Mouse (Mus musculus): ENCODE results near the gene Gm9999. TPM values are rescaled to one million over a fixed set of nuclear protein-coding genes. Genes with fewer than 3 reads are reported as not detected.

The Gm9999 gene
- polyA plus RNA-seq, 1 experiment: not detected

DNA sequence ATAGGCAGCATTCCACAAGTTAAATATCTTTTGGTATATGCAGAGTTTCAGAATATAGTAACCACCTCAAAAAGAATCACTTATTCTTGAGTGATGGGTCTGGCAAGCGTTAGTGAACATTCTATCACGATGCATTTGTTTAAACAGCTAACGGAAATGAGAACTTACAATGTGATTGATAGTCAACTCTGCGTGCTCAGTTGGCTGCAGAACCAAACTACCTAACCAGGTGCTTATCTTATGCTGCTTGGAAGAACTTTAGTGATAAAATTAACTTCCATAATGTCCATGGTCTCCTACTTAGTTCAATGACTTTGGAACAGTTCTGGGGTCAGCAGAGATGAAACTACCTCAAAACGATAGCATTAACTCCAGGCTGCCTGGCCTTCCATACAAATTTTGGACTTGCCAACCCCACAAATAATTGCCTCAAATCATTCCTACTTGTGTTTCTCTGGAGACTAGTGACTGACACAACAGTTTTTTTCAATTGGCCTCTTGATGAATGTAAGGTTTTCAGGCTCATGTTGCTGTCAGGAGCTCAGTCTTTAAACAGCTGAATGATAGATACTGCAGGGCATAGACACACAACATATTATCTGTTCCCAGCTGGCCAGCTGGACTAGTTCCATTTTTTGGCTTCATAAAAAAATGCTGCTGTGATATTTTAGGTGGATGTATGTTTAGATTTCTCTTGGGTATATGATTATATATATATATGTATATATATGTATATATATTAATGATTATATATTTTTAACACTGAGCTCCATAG, 17.9 kb downstream of the Gm9999 start:
- Histone ChIP-seq H3ac (ENCODE audit: control insufficient read depth, insufficient read length) (no peak overlapping the region), H3K36me3 (ENCODE audit: control insufficient read depth, insufficient read depth) (peaks cover 26% of the 10 kb centered on the region), H3K27me3 (ENCODE audit: control insufficient read depth, insufficient read depth, insufficient read length) (no peaks in the 10 kb centered on the region), H3K79me2 (ENCODE audit: control insufficient read depth, insufficient read depth) (peaks cover 90% of the 10 kb centered on the region), H3K4me3 (no peak overlapping the region), H3K4me2 (ENCODE audit: low read depth) (peak overlapping the region; percentile 47)
- TF ChIP-seq TCF3 (IDR thresholded peaks at IDR 0.05; ENCODE audit: insufficient read length, low read depth): no peak
- TF ChIP-seq TCF12 (IDR thresholded peaks at IDR 0.05; ENCODE audit: insufficient read depth, poor library complexity, severe bottlenecking): no peak
- TF ChIP-seq POLR2AphosphoS2 (IDR thresholded peaks at IDR 0.05; ENCODE audit: insufficient read length, low read depth): no peak
- no peak for TF ChIP-seq POLR2A (IDR thresholded peaks at IDR 0.05; ENCODE audit: insufficient read length, low read depth)

DNA sequence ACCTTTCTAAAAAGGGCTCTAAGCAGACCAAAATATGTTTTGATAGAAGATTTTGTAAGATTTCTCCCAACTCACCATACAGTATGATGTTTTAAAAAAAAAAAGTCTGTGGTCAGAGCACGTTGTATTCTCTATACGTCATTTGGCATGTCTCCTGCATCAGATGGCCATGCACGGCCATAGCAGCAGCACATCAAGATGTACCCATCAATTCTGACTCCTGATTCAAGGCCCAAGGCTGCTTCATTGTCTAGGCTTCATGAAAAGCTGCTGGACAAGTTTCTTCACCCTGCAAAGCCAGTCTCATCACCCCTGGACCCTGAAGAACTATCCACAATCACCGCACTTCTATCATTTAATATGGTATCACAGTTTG, 18.5 kb downstream of the Gm9999 start:
- no peak for TF ChIP-seq SRF (IDR thresholded peaks at IDR 0.05; ENCODE audit: control insufficient read depth, insufficient read length, low read depth)
- no peak for TF ChIP-seq USF1 (IDR thresholded peaks at IDR 0.05; ENCODE audit: low read depth)
- TF ChIP-seq TCF3 (IDR thresholded peaks at IDR 0.05; ENCODE audit: insufficient read length, low read depth): no peak
- no peak for TF ChIP-seq MYOD1 (IDR thresholded peaks at IDR 0.05; ENCODE audit: control insufficient read depth in 1 of 3, insufficient read length in 2 of 3, low read depth in 2 of 3)
- TF ChIP-seq POLR2AphosphoS2 (IDR thresholded peaks at IDR 0.05; ENCODE audit: insufficient read length, low read depth): no peak
- no peak for TF ChIP-seq REST (IDR thresholded peaks at IDR 0.05; ENCODE audit: insufficient read depth, insufficient read length)
- TF ChIP-seq MAX (IDR thresholded peaks at IDR 0.05; ENCODE audit: low read depth): no peak
- TF ChIP-seq TCF12 (IDR thresholded peaks at IDR 0.05; ENCODE audit: insufficient read depth, poor library complexity, severe bottlenecking): no peak
- TF ChIP-seq POLR2A (IDR thresholded peaks at IDR 0.05; ENCODE audit: insufficient read length, low read depth): no peak
- TF ChIP-seq MYOG (IDR thresholded peaks at IDR 0.05; ENCODE audit: control insufficient read depth in 1 of 3, insufficient read depth in 1 of 3, insufficient read length in 2 of 3, low read depth in 2 of 3): no peak
- TF ChIP-seq CEBPB (IDR thresholded peaks at IDR 0.05; ENCODE audit: insufficient read depth, poor library complexity, severe bottlenecking): no peak
- TF ChIP-seq E2F4 (IDR thresholded peaks at IDR 0.05; ENCODE audit: insufficient read depth): no peak
- Histone ChIP-seq H3K27me3 (ENCODE audit: control insufficient read depth, insufficient read depth, insufficient read length) (no peaks in the 10 kb centered on the region), H3K79me2 (ENCODE audit: control insufficient read depth, insufficient read depth) (peaks cover 91% of the 10 kb centered on the region), H3K36me3 (ENCODE audit: control insufficient read depth, insufficient read depth) (peaks cover 23% of the 10 kb centered on the region), H3K4me2 (ENCODE audit: low read depth) (peak overlapping the region; percentile 13), H3K4me3 (no peak overlapping the region), H3ac (ENCODE audit: control insufficient read depth, insufficient read length) (no peak overlapping the region)

DNA sequence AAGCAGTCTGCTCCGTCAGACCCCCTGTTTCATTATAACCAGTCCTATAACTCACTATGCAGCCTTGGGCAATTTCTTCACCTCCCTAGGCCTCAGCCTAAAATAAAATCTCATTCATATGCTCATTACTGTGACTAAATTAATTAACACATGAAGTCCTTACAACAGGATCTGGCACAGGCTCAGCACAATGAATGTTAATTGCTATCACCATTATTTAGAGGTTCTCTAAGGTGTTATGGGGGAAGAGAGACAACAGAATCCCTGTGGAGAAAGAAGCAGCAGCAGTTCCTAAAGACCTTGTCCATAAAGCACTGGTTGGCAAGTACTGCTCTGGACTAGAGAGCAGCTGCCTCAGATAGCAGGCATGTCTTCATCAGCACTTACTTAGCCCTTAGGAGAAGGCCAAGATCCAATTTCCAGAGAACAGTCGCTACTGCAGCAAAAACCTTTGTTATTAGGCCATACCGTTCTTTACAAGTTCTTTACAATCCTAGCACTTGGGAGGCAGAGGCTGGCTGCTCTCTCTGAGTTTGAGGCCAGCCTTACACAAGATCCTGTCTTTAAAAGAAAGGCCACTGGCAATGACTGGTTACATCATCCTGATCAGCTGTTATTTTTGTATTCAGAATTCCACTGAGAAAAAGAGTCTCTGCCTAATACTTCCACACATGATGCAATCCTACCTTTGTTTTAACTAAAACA, 20.2 kb downstream of the Gm9999 start:
- Histone ChIP-seq H3K4me3 (no peak overlapping the region), H3K36me3 (ENCODE audit: control insufficient read depth, insufficient read depth) (peaks cover 10% of the 10 kb centered on the region), H3K4me2 (ENCODE audit: low read depth) (peak overlapping the region; percentile 82), H3ac (ENCODE audit: control insufficient read depth, insufficient read length) (no peak overlapping the region), H3K27me3 (ENCODE audit: control insufficient read depth, insufficient read depth, insufficient read length) (no peaks in the 10 kb centered on the region), H3K79me2 (ENCODE audit: control insufficient read depth, insufficient read depth) (peaks cover 92% of the 10 kb centered on the region)
- peak in 1 of 3 experiments; percentile 23 for TF ChIP-seq MYOG (IDR thresholded peaks at IDR 0.05; ENCODE audit: control insufficient read depth in 1 of 3, insufficient read depth in 1 of 3, insufficient read length in 2 of 3, low read depth in 2 of 3)
- TF ChIP-seq POLR2AphosphoS2 (IDR thresholded peaks at IDR 0.05; ENCODE audit: insufficient read length, low read depth): no peak
- peak; percentile 61; the same call in 1 of the 2 replicates for TF ChIP-seq CEBPB (IDR thresholded peaks at IDR 0.05; ENCODE audit: insufficient read depth, poor library complexity, severe bottlenecking)
- peak in 2 of 3 experiments; percentile 9 to 17 for TF ChIP-seq MYOD1 (IDR thresholded peaks at IDR 0.05; ENCODE audit: control insufficient read depth in 1 of 3, insufficient read length in 2 of 3, low read depth in 2 of 3)

DNA sequence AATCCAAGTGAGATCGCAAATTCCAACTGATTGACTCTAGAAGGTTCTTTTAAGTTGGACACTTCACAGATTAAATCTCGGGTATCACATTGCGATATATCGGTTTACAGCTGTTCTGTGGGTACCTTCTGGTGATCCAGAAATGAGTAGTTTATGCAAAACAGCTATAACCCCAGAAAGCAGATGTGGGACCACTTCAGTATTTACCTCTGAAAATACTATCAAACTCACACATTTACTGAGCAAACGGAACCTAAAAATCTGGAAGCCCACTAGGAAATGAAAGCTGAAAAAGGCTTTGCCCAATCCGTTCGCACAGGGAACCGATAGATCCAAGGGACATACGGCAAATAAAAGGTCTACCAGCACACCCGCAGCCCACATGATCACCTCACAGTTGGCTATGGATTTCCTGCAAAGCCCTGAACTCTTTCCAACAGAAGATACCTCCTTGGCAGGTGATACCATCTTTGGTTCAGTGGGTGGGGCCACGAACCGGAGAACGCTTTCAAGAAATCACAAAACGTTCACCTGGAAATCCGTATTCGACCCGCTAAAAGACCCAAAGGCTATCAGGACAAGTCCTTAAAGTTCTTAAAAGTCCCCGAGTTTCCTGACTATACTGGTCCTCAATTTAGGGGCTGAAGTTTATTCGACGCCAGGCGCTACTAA, 23.9 kb downstream of the Gm9999 start:
- TF ChIP-seq MYOG (IDR thresholded peaks at IDR 0.05; ENCODE audit: control insufficient read depth in 1 of 3, insufficient read depth in 1 of 3, insufficient read length in 2 of 3, low read depth in 2 of 3) (no peak), SRF (IDR thresholded peaks at IDR 0.05; ENCODE audit: control insufficient read depth, insufficient read length, low read depth) (no peak), REST (IDR thresholded peaks at IDR 0.05; ENCODE audit: insufficient read depth, insufficient read length) (no peak), E2F4 (IDR thresholded peaks at IDR 0.05; ENCODE audit: insufficient read depth) (no peak), MYOD1 (IDR thresholded peaks at IDR 0.05; ENCODE audit: control insufficient read depth in 1 of 3, insufficient read length in 2 of 3, low read depth in 2 of 3) (no peak), POLR2A (IDR thresholded peaks at IDR 0.05; ENCODE audit: insufficient read length, low read depth) (no peak), POLR2AphosphoS2 (IDR thresholded peaks at IDR 0.05; ENCODE audit: insufficient read length, low read depth) (no peak), TCF3 (IDR thresholded peaks at IDR 0.05; ENCODE audit: insufficient read length, low read depth) (no peak), TCF12 (IDR thresholded peaks at IDR 0.05; ENCODE audit: insufficient read depth, poor library complexity, severe bottlenecking) (no peak), CEBPB (IDR thresholded peaks at IDR 0.05; ENCODE audit: insufficient read depth, poor library complexity, severe bottlenecking) (no peak), USF1 (IDR thresholded peaks at IDR 0.05; ENCODE audit: low read depth) (no peak), MAX (IDR thresholded peaks at IDR 0.05; ENCODE audit: low read depth) (no peak)
- Histone ChIP-seq H3K27me3 (ENCODE audit: control insufficient read depth, insufficient read depth, insufficient read length) (no peaks in the 10 kb centered on the region), H3ac (ENCODE audit: control insufficient read depth, insufficient read length) (peak overlapping the region; percentile 17), H3K36me3 (ENCODE audit: control insufficient read depth, insufficient read depth) (no peaks in the 10 kb centered on the region), H3K4me3 (peak overlapping the region; percentile 80), H3K79me2 (ENCODE audit: control insufficient read depth, insufficient read depth) (peaks cover 67% of the 10 kb centered on the region), H3K4me2 (ENCODE audit: low read depth) (peak overlapping the region; percentile 82)

Measured in myocyte (in vitro differentiated cells).